Mouse (Mus musculus): ENCODE measurements around the gene Arhgap4. TPM values are rescaled to one million over a fixed set of nuclear protein-coding genes. Genes with fewer than 3 reads are reported as not detected.

The Arhgap4 gene
- polyA plus RNA-seq, 1 experiment: 0.24 TPM

DNA sequence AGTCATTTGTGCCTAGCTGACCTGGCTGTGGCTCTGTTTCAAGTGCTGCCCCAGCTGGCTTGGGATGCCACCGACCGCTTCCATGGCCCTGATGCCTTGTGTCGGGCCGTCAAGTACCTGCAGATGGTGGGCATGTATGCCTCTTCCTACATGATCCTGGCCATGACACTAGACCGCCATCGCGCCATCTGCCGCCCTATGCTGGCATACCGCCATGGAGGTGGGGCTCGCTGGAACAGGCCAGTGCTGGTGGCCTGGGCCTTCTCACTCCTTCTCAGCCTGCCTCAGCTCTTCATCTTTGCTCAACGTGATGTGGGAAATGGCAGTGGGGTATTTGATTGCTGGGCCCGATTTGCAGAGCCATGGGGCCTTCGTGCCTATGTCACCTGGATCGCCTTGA, 28.8 kb downstream of the Arhgap4 start:
- H3K4me2 ChIP-seq (ENCODE audit: low read depth): no peak overlapping the region
- H3ac ChIP-seq (ENCODE audit: control insufficient read depth, insufficient read length): no peak overlapping the region
- H3K36me3 ChIP-seq (ENCODE audit: control insufficient read depth, insufficient read depth): no peaks in the 10 kb centered on the region
- no peak overlapping the region for H3K4me3 ChIP-seq
- no peaks in the 10 kb centered on the region for H3K79me2 ChIP-seq (ENCODE audit: control insufficient read depth, insufficient read depth)
- TF ChIP-seq USF1 (IDR thresholded peaks at IDR 0.05; ENCODE audit: low read depth) (no peak), E2F4 (IDR thresholded peaks at IDR 0.05; ENCODE audit: insufficient read depth) (no peak), REST (IDR thresholded peaks at IDR 0.05; ENCODE audit: insufficient read depth, insufficient read length) (no peak), TCF12 (IDR thresholded peaks at IDR 0.05; ENCODE audit: insufficient read depth, poor library complexity, severe bottlenecking) (no peak), CEBPB (IDR thresholded peaks at IDR 0.05; ENCODE audit: insufficient read depth, poor library complexity, severe bottlenecking) (no peak), MYOD1 (IDR thresholded peaks at IDR 0.05; ENCODE audit: control insufficient read depth in 1 of 3, insufficient read length in 2 of 3, low read depth in 2 of 3) (no peak), POLR2AphosphoS2 (IDR thresholded peaks at IDR 0.05; ENCODE audit: insufficient read length, low read depth) (no peak), MYOG (IDR thresholded peaks at IDR 0.05; ENCODE audit: control insufficient read depth in 1 of 3, insufficient read depth in 1 of 3, insufficient read length in 2 of 3, low read depth in 2 of 3) (no peak), POLR2A (IDR thresholded peaks at IDR 0.05; ENCODE audit: insufficient read length, low read depth) (no peak), TCF3 (IDR thresholded peaks at IDR 0.05; ENCODE audit: insufficient read length, low read depth) (no peak), SRF (IDR thresholded peaks at IDR 0.05; ENCODE audit: control insufficient read depth, insufficient read length, low read depth) (no peak), MAX (IDR thresholded peaks at IDR 0.05; ENCODE audit: low read depth) (no peak)
- peaks cover 26% of the 10 kb centered on the region for H3K27me3 ChIP-seq (ENCODE audit: control insufficient read depth, insufficient read depth, insufficient read length)

DNA sequence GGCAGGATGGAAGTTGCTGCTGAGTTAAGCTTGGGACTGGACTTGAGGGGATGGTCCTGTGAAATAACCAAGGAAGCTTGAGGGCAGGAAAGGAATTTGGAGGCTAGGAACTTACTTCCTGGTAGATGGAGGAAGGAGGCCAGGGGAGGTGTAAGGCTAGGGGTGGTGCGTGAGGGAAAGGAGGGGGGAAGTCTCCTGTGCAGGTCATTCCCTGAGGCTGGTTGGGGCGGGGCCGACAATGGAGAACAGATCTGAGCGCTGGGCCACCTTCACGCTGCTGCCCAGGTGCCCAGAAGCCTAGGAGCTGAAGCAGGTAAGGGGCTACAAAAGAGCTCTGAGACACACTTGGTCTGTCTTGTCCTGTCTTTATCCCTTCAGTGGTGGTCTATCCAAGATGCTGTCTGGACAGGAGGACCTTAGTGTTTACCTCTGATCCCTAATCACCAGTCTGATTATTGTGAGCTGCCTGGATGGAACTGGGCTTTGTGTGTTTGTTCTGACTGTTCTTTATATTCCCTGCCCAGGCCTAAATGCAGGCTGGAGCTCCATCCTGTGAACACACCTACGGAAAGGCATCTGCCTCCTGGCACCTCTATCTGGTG, 30.0 kb downstream of the Arhgap4 start, which contains the start of gene Avpr2:
Gene Avpr2 (plus strand): TSS at position 552 of the 602 bp plus-strand sequence.
- Histone ChIP-seq H3K4me3 (no peak within 1 kb of the TSS), H3K36me3 (ENCODE audit: control insufficient read depth, insufficient read depth) (no peaks in the 10 kb centered on the region), H3K79me2 (ENCODE audit: control insufficient read depth, insufficient read depth) (no peaks in the 10 kb centered on the region), H3K4me2 (ENCODE audit: low read depth) (no peak within 1 kb of the TSS), H3ac (ENCODE audit: control insufficient read depth, insufficient read length) (no peak within 1 kb of the TSS), H3K27me3 (ENCODE audit: control insufficient read depth, insufficient read depth, insufficient read length) (peaks cover 28% of the 10 kb centered on the region)
- no peak for TF ChIP-seq POLR2A (IDR thresholded peaks at IDR 0.05; ENCODE audit: insufficient read length, low read depth)
- no peak for TF ChIP-seq USF1 (IDR thresholded peaks at IDR 0.05; ENCODE audit: low read depth)
- no peak for TF ChIP-seq TCF12 (IDR thresholded peaks at IDR 0.05; ENCODE audit: insufficient read depth, poor library complexity, severe bottlenecking)
- TF ChIP-seq MYOD1 (IDR thresholded peaks at IDR 0.05; ENCODE audit: control insufficient read depth in 1 of 3, insufficient read length in 2 of 3, low read depth in 2 of 3): no peak
- TF ChIP-seq E2F4 (IDR thresholded peaks at IDR 0.05; ENCODE audit: insufficient read depth): no peak
- TF ChIP-seq MAX (IDR thresholded peaks at IDR 0.05; ENCODE audit: low read depth): no peak
- TF ChIP-seq REST (IDR thresholded peaks at IDR 0.05; ENCODE audit: insufficient read depth, insufficient read length): no peak
- TF ChIP-seq CEBPB (IDR thresholded peaks at IDR 0.05; ENCODE audit: insufficient read depth, poor library complexity, severe bottlenecking): no peak
- no peak for TF ChIP-seq MYOG (IDR thresholded peaks at IDR 0.05; ENCODE audit: control insufficient read depth in 1 of 3, insufficient read depth in 1 of 3, insufficient read length in 2 of 3, low read depth in 2 of 3)
- TF ChIP-seq SRF (IDR thresholded peaks at IDR 0.05; ENCODE audit: control insufficient read depth, insufficient read length, low read depth): no peak
- TF ChIP-seq TCF3 (IDR thresholded peaks at IDR 0.05; ENCODE audit: insufficient read length, low read depth): no peak
- TF ChIP-seq POLR2AphosphoS2 (IDR thresholded peaks at IDR 0.05; ENCODE audit: insufficient read length, low read depth): no peak

DNA sequence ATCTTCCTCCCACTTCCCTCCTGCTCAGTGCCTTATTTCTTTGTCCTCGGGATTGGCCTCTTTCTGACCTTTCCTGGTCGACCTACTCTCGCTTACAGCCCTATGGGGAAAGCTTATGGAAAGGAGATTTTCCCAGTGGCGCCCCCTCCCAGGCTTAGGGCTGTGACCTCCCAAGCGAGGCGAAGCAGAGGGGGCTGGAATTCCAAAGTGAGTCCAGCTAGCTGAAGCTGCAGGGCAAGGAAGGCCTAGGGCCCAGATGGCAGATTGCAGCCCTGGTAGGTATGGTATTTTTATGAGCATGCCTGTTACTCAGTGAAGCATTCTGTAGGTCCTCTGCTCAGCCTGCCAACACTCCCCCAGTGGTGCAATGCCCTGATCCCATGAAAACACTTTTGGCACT, 40.2 kb downstream of the Arhgap4 start:
- Histone ChIP-seq H3K4me2 (ENCODE audit: low read depth) (no peak overlapping the region), H3K27me3 (ENCODE audit: control insufficient read depth, insufficient read depth, insufficient read length) (peaks cover 4% of the 10 kb centered on the region), H3K4me3 (no peak overlapping the region), H3K79me2 (ENCODE audit: control insufficient read depth, insufficient read depth) (no peaks in the 10 kb centered on the region), H3K36me3 (ENCODE audit: control insufficient read depth, insufficient read depth) (no peaks in the 10 kb centered on the region), H3ac (ENCODE audit: control insufficient read depth, insufficient read length) (no peak overlapping the region)
- TF ChIP-seq MYOD1 (IDR thresholded peaks at IDR 0.05; ENCODE audit: control insufficient read depth in 1 of 3, insufficient read length in 2 of 3, low read depth in 2 of 3) (no peak), POLR2A (IDR thresholded peaks at IDR 0.05; ENCODE audit: insufficient read length, low read depth) (no peak), MYOG (IDR thresholded peaks at IDR 0.05; ENCODE audit: control insufficient read depth in 1 of 3, insufficient read depth in 1 of 3, insufficient read length in 2 of 3, low read depth in 2 of 3) (no peak), CEBPB (IDR thresholded peaks at IDR 0.05; ENCODE audit: insufficient read depth, poor library complexity, severe bottlenecking) (no peak), SRF (IDR thresholded peaks at IDR 0.05; ENCODE audit: control insufficient read depth, insufficient read length, low read depth) (no peak), POLR2AphosphoS2 (IDR thresholded peaks at IDR 0.05; ENCODE audit: insufficient read length, low read depth) (no peak), MAX (IDR thresholded peaks at IDR 0.05; ENCODE audit: low read depth) (no peak), REST (IDR thresholded peaks at IDR 0.05; ENCODE audit: insufficient read depth, insufficient read length) (no peak), TCF12 (IDR thresholded peaks at IDR 0.05; ENCODE audit: insufficient read depth, poor library complexity, severe bottlenecking) (no peak), TCF3 (IDR thresholded peaks at IDR 0.05; ENCODE audit: insufficient read length, low read depth) (no peak), E2F4 (IDR thresholded peaks at IDR 0.05; ENCODE audit: insufficient read depth) (no peak), USF1 (IDR thresholded peaks at IDR 0.05; ENCODE audit: low read depth) (no peak)

DNA sequence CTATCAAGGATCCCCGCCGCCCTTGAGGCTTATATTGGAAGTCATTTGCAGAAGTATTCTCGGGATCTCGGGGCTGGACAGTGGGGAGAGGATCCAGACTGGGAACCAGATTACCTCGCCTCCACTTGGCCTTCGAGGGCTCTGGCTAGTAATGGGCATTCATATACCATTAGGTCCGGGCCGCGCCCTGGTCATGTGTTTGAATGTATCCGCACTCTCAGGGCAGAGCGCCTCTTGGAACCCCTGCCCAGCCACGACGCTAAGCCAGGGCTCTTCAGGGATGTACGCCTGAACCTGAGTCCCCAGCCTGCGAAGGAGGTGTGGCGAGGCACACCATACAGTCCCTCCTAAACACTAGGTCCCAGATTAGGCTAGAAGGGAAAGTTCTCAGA, 40.6 kb downstream of the Arhgap4 start:
- peak overlapping the region; percentile 42 for H3K4me2 ChIP-seq (ENCODE audit: low read depth)
- no peak overlapping the region for H3K4me3 ChIP-seq

More for the DNA sequence above, 40.6 kb downstream of the Arhgap4 start:
- no peaks in the 10 kb centered on the region for H3K36me3 ChIP-seq (ENCODE audit: control insufficient read depth, insufficient read depth)
- TF ChIP-seq MAX (IDR thresholded peaks at IDR 0.05; ENCODE audit: low read depth) (no peak), MYOD1 (IDR thresholded peaks at IDR 0.05; ENCODE audit: control insufficient read depth in 1 of 3, insufficient read length in 2 of 3, low read depth in 2 of 3) (no peak), TCF3 (IDR thresholded peaks at IDR 0.05; ENCODE audit: insufficient read length, low read depth) (no peak), USF1 (IDR thresholded peaks at IDR 0.05; ENCODE audit: low read depth) (no peak), REST (IDR thresholded peaks at IDR 0.05; ENCODE audit: insufficient read depth, insufficient read length) (no peak), POLR2AphosphoS2 (IDR thresholded peaks at IDR 0.05; ENCODE audit: insufficient read length, low read depth) (no peak), MYOG (IDR thresholded peaks at IDR 0.05; ENCODE audit: control insufficient read depth in 1 of 3, insufficient read depth in 1 of 3, insufficient read length in 2 of 3, low read depth in 2 of 3) (no peak), POLR2A (IDR thresholded peaks at IDR 0.05; ENCODE audit: insufficient read length, low read depth) (no peak), E2F4 (IDR thresholded peaks at IDR 0.05; ENCODE audit: insufficient read depth) (no peak)
- no peak overlapping the region for H3ac ChIP-seq (ENCODE audit: control insufficient read depth, insufficient read length)
- H3K27me3 ChIP-seq (ENCODE audit: control insufficient read depth, insufficient read depth, insufficient read length): peaks cover 4% of the 10 kb centered on the region
- H3K79me2 ChIP-seq (ENCODE audit: control insufficient read depth, insufficient read depth): no peaks in the 10 kb centered on the region
